Mouse (Mus musculus): Measurements from ENCODE around the gene Slit3. TPM values are rescaled to one million over a fixed set of nuclear protein-coding genes. Genes with fewer than 3 reads are reported as not detected.

The Slit3 gene
- polyA plus RNA-seq, 3 experiments from 2014 or later: not detected

DNA sequence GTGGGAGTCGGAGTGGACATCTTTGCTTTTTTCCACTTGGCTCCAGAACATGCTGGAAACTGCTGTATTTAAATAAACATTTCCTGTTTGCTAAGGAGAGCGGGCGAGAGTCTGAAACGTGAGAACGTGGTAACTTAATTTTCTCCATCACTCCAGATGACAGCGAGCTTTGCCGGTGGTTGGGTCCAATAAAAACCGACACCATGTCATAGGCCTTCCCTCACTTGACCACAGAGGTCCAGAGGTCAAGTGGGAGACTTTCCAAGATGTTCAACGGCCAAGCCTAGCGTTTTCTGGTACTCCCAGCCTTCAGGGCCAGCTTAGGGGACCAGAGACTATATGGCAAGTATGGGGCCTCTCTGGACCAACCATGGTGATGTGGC is 4.1 kb downstream of the Slit3 start:
- no peak for ATAC-seq

DNA sequence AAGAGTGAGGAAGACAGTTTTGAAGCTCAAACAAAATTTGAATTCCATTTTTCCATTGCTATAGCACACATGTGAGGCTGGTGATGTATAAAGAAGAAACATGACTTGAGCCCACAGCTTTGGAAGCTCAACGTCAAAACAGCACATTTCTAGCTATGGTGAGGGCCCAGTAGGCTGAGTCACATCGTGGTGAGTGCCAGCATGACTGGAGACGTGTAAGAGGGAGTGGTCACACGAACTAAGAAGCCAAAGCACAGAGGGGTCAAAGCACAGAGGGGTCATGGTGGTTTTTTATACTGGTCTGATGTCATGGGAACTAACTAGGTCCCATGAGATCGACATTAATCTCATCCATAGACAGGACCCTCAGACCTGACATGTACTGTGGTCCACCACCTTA is 10.7 kb downstream of the Slit3 start:
- no peak for ATAC-seq

- no peak for ATAC-seq
These were observed 15.6 kb downstream of the Slit3 start for GRCm38 (mm10) chr11:35136625-35137024.

- no peak for ATAC-seq
These were observed 19.1 kb downstream of the Slit3 start for GRCm38 (mm10) chr11:35140092-35140491.

DNA sequence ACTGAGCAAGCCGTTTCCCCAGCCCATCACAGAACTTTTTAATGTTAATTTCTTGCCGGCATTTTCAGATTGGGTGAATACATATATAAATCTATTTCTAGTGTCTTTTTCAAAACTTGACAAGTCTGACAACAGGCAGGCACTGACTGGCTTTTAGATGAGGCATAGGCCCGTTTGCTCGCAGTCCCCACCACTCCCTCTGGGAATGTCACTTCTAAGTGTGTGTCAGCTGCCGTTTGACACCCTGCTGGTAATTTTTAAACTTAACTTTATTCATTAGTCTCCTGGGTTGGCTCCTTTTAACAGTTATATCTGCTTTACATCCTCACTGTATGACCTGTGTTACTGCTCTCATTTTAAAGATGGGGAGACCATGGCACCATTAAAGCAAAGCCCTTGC is 21.2 kb downstream of the Slit3 start:
- no peak for ATAC-seq

DNA sequence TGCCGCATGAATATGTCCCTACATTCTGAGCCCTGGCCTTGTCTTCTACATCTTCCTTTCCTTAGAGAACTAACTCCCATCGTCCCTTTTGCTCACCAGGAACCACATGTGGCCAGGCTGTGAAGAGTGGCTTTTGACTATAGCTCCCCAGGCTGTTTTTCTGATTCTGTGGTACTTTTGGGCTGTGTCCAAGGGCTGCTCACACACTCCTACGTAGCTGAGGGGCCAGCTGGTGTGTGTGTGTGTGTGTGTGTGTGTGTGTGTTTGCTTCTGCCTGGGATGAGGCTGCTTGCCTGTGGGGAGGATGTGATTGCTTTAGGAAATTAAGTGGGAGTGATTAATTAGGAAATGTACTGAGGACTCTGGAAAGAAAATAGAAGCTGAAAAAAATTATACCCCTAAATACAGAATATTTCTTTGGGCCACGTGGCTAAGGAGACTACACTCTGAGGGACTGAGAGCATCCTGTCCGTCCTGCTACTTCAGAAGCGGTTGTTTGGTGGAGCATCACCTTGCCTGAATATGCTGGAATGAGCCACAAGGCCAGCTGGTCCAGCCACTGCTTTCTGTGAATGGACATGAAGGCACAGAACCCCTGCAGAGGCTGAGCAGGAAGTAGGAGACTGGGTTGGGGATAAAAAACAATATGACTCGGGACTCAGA is 21.8 kb downstream of the Slit3 start:
- ATAC-seq: no peak

- ATAC-seq: no peak
These were observed 26.9 kb downstream of the Slit3 start for GRCm38 (mm10) chr11:35147818-35148445.

GRCm38 (mm10) chr11:35151539-35151951 is 30.5 kb downstream of the Slit3 start:
- ATAC-seq: no peak

- no peak for ATAC-seq
These were observed 31.9 kb downstream of the Slit3 start for GRCm38 (mm10) chr11:35152875-35153274.

DNA sequence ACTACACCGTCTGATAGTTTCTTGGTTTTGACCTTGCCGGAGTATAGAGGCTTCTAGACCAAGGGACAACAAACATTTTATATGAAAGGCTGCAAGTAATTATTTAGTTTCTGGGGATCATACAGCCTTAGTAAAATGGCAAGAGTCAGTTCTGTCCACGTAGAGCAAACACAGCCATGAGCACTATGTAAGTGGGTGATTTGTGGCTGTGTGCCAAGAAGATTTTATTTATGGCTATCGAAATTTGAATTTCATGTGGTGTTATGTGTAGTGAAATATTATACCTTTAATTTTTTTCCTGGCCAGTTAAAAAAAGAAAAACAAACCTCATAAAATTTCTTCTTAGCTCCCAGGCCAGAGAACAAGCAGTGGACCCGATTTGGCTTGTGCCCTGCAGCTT is 33.4 kb downstream of the Slit3 start:
- no peak for ATAC-seq

DNA sequence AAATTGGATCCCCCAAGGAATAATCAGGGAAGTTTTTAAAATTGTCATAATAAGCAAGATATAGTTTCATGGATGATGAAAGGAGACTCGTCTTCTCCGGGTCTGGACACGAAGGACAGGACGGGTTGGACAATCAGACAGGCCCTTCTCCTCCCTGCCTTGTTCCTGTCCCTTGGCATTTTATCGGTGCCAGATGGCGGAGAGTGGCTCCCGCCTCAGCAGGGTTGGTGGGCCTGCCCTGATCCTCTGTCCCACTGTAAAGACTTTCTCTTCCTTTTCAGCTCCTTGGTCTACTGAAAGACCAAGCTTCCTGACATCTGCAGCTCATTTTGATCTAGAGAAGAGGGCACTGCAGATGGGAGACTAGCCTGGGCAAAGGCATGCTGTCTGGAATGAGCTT is 34.3 kb downstream of the Slit3 start:
- ATAC-seq: no peak

DNA sequence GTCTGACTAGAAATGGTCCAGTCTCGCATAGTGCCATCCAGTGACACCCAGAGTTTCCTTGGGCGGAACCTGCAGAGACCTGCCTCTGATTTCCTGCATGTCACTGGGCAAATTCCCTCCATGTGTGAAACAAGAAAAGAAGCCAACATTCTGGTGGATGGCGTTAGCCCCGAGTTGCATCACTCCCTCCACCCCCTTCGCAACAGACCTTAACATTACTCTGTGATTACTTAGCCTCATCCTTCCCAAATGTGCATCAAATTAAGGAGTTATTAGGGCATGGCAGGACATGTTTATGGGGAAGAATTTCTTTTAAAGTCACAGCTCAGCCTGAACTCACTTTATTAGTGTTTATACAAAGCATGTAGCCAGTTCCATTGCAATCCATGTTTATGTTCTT is 35.7 kb downstream of the Slit3 start:
- ATAC-seq: no peak

DNA sequence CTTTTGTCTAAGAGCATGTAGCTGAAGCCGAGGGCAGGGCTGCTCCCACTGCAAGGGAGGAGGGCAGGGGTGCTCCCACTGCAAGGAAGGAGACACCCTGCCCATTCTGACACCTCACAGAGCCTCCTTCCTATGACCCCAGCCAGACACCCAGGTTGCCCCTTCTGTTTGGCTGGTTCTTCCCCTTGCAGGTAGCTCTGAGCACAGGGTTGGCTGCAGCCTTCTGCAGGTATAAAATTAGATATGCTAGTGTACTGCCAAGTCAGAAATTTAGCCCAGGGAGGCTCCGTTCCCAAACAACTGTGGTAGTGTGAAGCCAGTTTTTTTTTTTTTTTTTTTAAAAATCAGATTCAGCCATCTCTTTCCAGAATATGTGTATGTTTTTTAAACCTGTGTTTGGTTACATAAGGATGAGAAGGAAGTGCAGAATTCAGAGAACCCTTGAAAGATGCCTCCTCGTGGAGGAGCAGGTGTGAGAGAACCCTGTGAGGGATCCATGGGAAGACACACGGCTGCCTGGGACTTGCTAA is 39.7 kb downstream of the Slit3 start:
- ATAC-seq: no peak

DNA sequence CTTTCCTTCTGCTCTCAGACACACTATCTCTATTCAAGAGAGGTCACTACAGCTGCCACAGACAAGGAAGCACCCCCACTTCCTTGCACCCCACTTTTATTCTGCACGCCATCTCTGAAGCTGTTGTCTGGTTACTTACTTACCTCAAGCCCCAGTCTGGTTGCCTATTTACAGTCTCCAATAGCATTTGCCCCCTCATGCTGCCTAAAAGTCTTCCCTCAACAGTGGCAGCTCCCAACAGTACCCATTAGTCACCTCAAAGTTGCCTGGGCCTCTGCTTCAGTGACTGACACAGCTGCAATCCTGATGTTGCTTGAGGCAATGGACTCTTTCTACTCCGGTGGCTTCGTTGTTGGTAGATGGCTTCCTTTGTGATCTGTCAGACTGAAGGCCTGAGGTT is 42.4 kb downstream of the Slit3 start:
- no peak for ATAC-seq

- ATAC-seq: no peak
These were observed 46.2 kb downstream of the Slit3 start for GRCm38 (mm10) chr11:35167176-35167575.

DNA sequence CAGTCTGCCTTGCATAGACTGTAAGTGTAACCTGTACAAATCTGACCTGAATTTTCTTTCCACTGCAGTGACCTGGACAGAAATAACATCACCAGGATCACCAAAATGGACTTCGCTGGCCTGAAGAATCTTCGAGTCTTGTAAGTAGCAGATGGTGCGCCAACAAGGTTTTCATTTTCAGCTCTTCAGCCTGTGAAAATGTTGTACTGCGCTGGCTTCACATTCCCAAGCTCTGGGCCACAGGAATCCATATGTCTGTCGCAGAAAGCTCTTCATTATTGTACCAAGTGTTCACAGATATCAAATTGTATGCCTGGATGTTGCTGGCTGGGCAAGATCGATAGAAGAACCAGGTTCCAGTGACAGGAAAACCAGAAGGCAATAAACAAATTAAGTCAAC is 50.5 kb downstream of the Slit3 start:
- no peak for ATAC-seq

- ATAC-seq: no peak
These were observed 56.5 kb downstream of the Slit3 start for GRCm38 (mm10) chr11:35177564-35177963.

DNA sequence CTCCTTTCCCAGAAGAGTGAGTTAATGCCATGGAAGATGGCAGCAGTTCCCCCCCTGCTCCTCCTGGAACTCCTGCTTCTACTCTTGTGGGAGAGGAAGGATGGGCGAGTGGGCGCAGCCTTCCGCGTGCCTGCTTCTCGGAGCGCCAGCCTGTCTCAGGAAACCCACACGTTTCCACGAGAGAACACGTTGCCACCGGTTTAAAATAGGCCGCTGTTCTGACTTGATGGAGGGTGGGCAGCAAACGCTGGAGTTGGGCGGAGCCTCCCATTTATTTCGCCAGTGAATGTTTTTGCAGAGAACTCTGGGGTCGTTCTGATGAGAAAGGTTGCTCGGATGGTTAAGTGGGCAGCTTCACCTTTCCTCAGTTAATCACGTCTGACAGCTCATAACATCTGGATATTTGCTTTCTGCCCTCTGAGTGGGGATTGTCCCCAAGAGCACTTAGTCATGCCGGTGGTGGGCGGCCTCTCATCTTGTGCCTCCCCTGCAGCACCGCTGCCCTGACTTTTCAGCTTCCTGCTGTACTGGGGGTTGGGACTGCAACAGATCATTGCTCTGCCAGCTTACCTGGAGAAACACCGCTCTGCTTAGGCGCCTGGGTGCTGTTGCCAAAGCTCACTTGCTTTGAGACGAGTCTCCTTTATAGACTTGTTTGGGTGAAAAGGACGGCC is 57.3 kb downstream of the Slit3 start:
- ATAC-seq: no peak

- ATAC-seq: no peak
These were observed 58.3 kb downstream of the Slit3 start for GRCm38 (mm10) chr11:35179305-35179704.

GRCm38 (mm10) chr11:35182887-35183286 is 61.9 kb downstream of the Slit3 start:
- no peak for ATAC-seq

GRCm38 (mm10) chr11:35194826-35195225 is 73.8 kb downstream of the Slit3 start:
- no peak for ATAC-seq

- ATAC-seq: no peak
These were observed 75.8 kb downstream of the Slit3 start for GRCm38 (mm10) chr11:35196777-35197176.

- no peak for ATAC-seq
These were observed 77.6 kb downstream of the Slit3 start for GRCm38 (mm10) chr11:35198537-35199088.

DNA sequence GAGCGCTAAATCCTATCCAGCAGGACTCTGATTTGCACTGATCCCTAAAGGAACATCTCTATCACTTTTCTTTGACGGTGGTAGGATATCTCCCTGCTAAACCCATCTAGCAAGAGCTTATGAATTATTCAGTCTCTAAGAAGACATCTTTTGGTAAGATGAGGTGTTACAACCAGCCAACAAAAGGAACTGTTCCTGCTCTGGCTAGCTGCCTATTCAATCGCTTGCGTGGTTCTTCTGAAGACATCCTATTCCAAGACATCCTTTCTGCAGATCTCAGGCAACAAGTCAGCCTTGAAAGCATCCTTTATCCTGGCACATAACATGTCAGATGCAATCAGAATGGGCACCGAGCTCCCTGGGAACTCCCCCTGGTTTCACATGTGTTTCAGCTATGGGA is 81.3 kb downstream of the Slit3 start:
- no peak for ATAC-seq
